Mouse (Mus musculus) brain, embryonic 14.5 days (tissue): ENCODE measurements around the gene Tm4sf20. TPM values are rescaled to one million over a fixed set of nuclear protein-coding genes. Genes with fewer than 3 reads are reported as not detected.

Source experiments
- DNase-seq: peaks from one replicate; pipeline ENCODE4 v3.0.0-alpha.2; 2011; ENCODE audit warnings: low read depth
- CTCF ChIP-seq: fragments of 200-500 bp; IDR thresholded peaks from 2 replicates; pipeline ENCODE4 v1.5.1; 2012; ENCODE audit warnings: inconsistent platforms, mild to moderate bottlenecking, moderate library complexity, borderline replicate concordance; ENCODE audit not compliant: insufficient read depth, insufficient read length; ENCODE audit errors: extremely low read depth
- POLR2A ChIP-seq: fragments of 200-500 bp; IDR thresholded peaks from 2 replicates; pipeline ENCODE4 v1.6.1; 2012; ENCODE audit warnings: mild to moderate bottlenecking, inconsistent platforms, borderline replicate concordance; ENCODE audit not compliant: poor library complexity, insufficient read depth, insufficient read length, severe bottlenecking; ENCODE audit errors: extremely low read depth
- polyA plus RNA-seq: library from polyadenylated mRNA; depleted of rRNA; stranded (reverse); fragments of >200 nt; gene quantifications from 2 replicates; pipeline ENCODE4 v1.2.3, GENCODE M21; 2012; rRNA removed

Gene Tm4sf20
- polyA plus RNA-seq, result not detected in 2 replicates

- no peak for DNase-seq
- TF ChIP-seq CTCF, result no peak
- no peak for TF ChIP-seq POLR2A
Measured at GRCm38 (mm10) chr1:82768269-82768668, at the start of gene Tm4sf20. Gene Tm4sf20 (minus strand): TSS chr1:82768461.

- no peak for DNase-seq
- TF ChIP-seq CTCF, result no peak
- TF ChIP-seq POLR2A, result no peak
Measured at GRCm38 (mm10) chr1:82815941-82816716, 47.9 kb upstream of the Tm4sf20 start.

GRCm38 (mm10) chr1:82811766-82812165 lies 43.5 kb upstream of the Tm4sf20 start:
- DNase-seq, result no peak
- TF ChIP-seq POLR2A, result no peak
- no peak for TF ChIP-seq CTCF

GRCm38 (mm10) chr1:82808564-82808963 lies 40.3 kb upstream of the Tm4sf20 start:
- TF ChIP-seq CTCF, result no peak
- no peak for TF ChIP-seq POLR2A
- no peak for DNase-seq

GRCm38 (mm10) chr1:82807206-82807605 lies 38.9 kb upstream of the Tm4sf20 start:
- TF ChIP-seq CTCF (no peak), POLR2A (no peak)
- no peak for DNase-seq

- no peak for DNase-seq
- TF ChIP-seq CTCF, result no peak
- TF ChIP-seq POLR2A, result no peak
Measured at GRCm38 (mm10) chr1:82806391-82806790, 38.1 kb upstream of the Tm4sf20 start.

- DNase-seq, result no peak
- TF ChIP-seq CTCF, result no peak
- TF ChIP-seq POLR2A, result no peak
Measured at GRCm38 (mm10) chr1:82804059-82804458, 35.8 kb upstream of the Tm4sf20 start.

- no peak for DNase-seq
- TF ChIP-seq POLR2A, result no peak
- TF ChIP-seq CTCF, result peak; percentile 58; the same call in 1 of the 2 replicates
Measured at GRCm38 (mm10) chr1:82803608-82804007, 35.3 kb upstream of the Tm4sf20 start.

- no peak for TF ChIP-seq POLR2A
- DNase-seq, result peak; percentile 57
Measured at GRCm38 (mm10) chr1:82801105-82801783, 33.0 kb upstream of the Tm4sf20 start.

GRCm38 (mm10) chr1:82798922-82799321 lies 30.7 kb upstream of the Tm4sf20 start:
- TF ChIP-seq POLR2A, result no peak
- no peak for TF ChIP-seq CTCF
- DNase-seq, result no peak

GRCm38 (mm10) chr1:82798304-82798703 lies 30.0 kb upstream of the Tm4sf20 start:
- TF ChIP-seq POLR2A (no peak), CTCF (no peak)
- no peak for DNase-seq

GRCm38 (mm10) chr1:82797088-82797487 lies 28.8 kb upstream of the Tm4sf20 start:
- TF ChIP-seq POLR2A (no peak), CTCF (no peak)
- DNase-seq, result no peak
